Mouse (Mus musculus): ENCODE measurements around the gene Zfp260. TPM values are rescaled to one million over a fixed set of nuclear protein-coding genes. Genes with fewer than 3 reads are reported as not detected.

Gene Zfp260
- polyA plus RNA-seq, 1 experiment from 2014 or later: 117 TPM

DNA sequence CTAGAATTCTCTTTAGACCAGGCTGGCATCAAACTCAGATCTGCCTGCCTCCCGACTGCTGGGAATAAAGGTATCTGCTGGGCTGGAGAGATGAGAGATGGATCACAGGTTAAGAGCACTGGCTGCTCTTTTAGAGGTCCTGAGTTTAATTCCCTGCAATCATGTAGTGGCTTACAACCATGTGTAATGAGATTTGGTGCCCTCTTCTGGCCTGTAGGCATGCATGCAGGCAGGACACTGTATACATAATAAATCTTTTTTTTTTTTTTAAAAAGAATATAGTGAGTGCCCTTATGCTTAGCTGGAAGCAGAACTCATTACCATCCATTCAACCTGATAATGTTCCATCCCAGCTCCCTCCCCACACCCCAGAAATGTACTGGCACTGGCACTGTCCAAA, 59.5 kb downstream of the Zfp260 start:
- H3K27me3 ChIP-seq (ENCODE audit: control insufficient read depth, insufficient read depth, low read depth, low read length): no peaks in the 10 kb centered on the region
- H3K4me2 ChIP-seq (ENCODE audit: low read depth, low read length): no peak overlapping the region
- H3K9ac ChIP-seq (ENCODE audit: low read length): no peak overlapping the region
- no peaks in the 10 kb centered on the region for H3K4me1 ChIP-seq (replicated peaks; ENCODE audit: control insufficient read depth, insufficient read depth, low read length)
- peaks cover 75% of the 10 kb centered on the region for H3K9me3 ChIP-seq (ENCODE audit: control insufficient read depth, low read length)
- no peak overlapping the region for H3K4me3 ChIP-seq (ENCODE audit: low read length)
- H3K36me3 ChIP-seq (ENCODE audit: control insufficient read depth, insufficient read depth, low read length): peaks cover 62% of the 10 kb centered on the region
- no peak for ATAC-seq (ENCODE audit: low read depth)
- 96% methylated on average over 1 of the region's 1 CpGs for WGBS
- H3K27ac ChIP-seq (ENCODE audit: low read length): no peak overlapping the region

DNA sequence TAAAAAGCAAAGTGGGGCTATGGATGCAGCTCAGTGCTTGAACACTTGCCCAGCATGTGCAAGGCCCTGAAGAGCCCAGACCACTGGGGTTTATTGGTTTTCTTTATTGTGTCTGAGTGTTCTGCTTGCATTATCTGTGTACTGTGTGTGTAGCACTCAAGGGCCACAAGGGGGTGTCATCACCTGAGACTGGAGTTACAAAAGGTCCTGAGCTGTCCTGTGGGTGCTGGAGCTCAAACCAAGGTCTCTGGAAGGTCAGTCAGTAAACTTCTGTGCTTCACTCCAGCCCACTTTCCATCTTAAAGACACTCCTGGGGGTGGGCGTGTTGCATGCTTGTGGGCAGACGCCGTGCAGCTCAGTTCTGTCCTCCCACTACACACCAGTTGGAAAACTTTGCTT, 60.9 kb downstream of the Zfp260 start:
- Histone ChIP-seq H3K4me1 (replicated peaks; ENCODE audit: control insufficient read depth, insufficient read depth, low read length) (no peaks in the 10 kb centered on the region), H3K36me3 (ENCODE audit: control insufficient read depth, insufficient read depth, low read length) (peaks cover 66% of the 10 kb centered on the region)
- 96% methylated on average over 3 of the region's 3 CpGs for whole genome bisulfite sequencing

More for the DNA sequence above, 60.9 kb downstream of the Zfp260 start:
- H3K4me2 ChIP-seq (ENCODE audit: low read depth, low read length): no peak overlapping the region
- H3K27ac ChIP-seq (ENCODE audit: low read length): no peak overlapping the region
- H3K9ac ChIP-seq (ENCODE audit: low read length): no peak overlapping the region
- no peak for ATAC-seq (ENCODE audit: low read depth)
- peaks cover 73% of the 10 kb centered on the region for H3K9me3 ChIP-seq (ENCODE audit: control insufficient read depth, low read length)
- no peaks in the 10 kb centered on the region for H3K27me3 ChIP-seq (ENCODE audit: control insufficient read depth, insufficient read depth, low read depth, low read length)
- H3K4me3 ChIP-seq (ENCODE audit: low read length): no peak overlapping the region

Small RNAs within 50 kb of the gene (microRNA-seq; reads per million reads assigned to microRNA genes)
- not detected for gene Gm23368

Other genes starting within 250 kb of the Zfp260 start
- gene Zfp940, start 241.1 kb upstream of the Zfp260 start, polyA plus RNA-seq (2015; fragmentation: Nextera tagmentation; extraction: Ambion mirVana): 4.9 and 5.0 TPM in 2 replicates
- 6.7 and 8.2 TPM in 2 replicates for gene Zfp420, start 234.8 kb upstream of the Zfp260 start, polyA plus RNA-seq (2015; fragmentation: Nextera tagmentation; extraction: Ambion mirVana)
- 9.3 and 9.7 TPM in 2 replicates for gene Zfp27, start 188.2 kb upstream of the Zfp260 start, polyA plus RNA-seq (2015; fragmentation: Nextera tagmentation; extraction: Ambion mirVana)
- gene Zfp383, start 186.6 kb upstream of the Zfp260 start, polyA plus RNA-seq (2015; fragmentation: Nextera tagmentation; extraction: Ambion mirVana): 4.4 and 4.6 TPM in 2 replicates
- gene Zfp74, start 140.7 kb upstream of the Zfp260 start, polyA plus RNA-seq (2015; fragmentation: Nextera tagmentation; extraction: Ambion mirVana): 9.5 and 9.9 TPM in 2 replicates
- gene Zfp568, start 110.8 kb upstream of the Zfp260 start, polyA plus RNA-seq (2015; fragmentation: Nextera tagmentation; extraction: Ambion mirVana): 12.3 and 13.8 TPM in 2 replicates
- gene Zfp14, start 43.4 kb upstream of the Zfp260 start, polyA plus RNA-seq (2015; fragmentation: Nextera tagmentation; extraction: Ambion mirVana): 3.7 and 4.3 TPM in 2 replicates
- 4.7 and 5.0 TPM in 2 replicates for gene Zfp82, start 21.9 kb upstream of the Zfp260 start, polyA plus RNA-seq (2015; fragmentation: Nextera tagmentation; extraction: Ambion mirVana)
- 1.2 and 1.5 TPM in 2 replicates for gene Gm26920, start 4.4 kb upstream of the Zfp260 start, polyA plus RNA-seq (2015; fragmentation: Nextera tagmentation; extraction: Ambion mirVana)
- gene Zfp566, start 4.2 kb upstream of the Zfp260 start, polyA plus RNA-seq (2015; fragmentation: Nextera tagmentation; extraction: Ambion mirVana): 6.9 and 7.6 TPM in 2 replicates
- 11.6 and 14.3 TPM in 2 replicates for gene Zfp382, start 27.2 kb downstream of the Zfp260 start, polyA plus RNA-seq (2015; fragmentation: Nextera tagmentation; extraction: Ambion mirVana)
- 13.7 and 14.8 TPM in 2 replicates for gene Zfp146, start 75.0 kb downstream of the Zfp260 start, polyA plus RNA-seq (2015; fragmentation: Nextera tagmentation; extraction: Ambion mirVana)
- 17.1 and 20.2 TPM in 2 replicates for gene Cox7a1, start 89.4 kb downstream of the Zfp260 start, polyA plus RNA-seq (2015; fragmentation: Nextera tagmentation; extraction: Ambion mirVana)
- 91.2 and 99.5 TPM in 2 replicates for gene Capns1, start 104.0 kb downstream of the Zfp260 start, polyA plus RNA-seq (2015; fragmentation: Nextera tagmentation; extraction: Ambion mirVana)
- gene Polr2i, start 137.2 kb downstream of the Zfp260 start, polyA plus RNA-seq (2015; fragmentation: Nextera tagmentation; extraction: Ambion mirVana): 146 and 152 TPM in 2 replicates
- gene Tbcb, start 137.5 kb downstream of the Zfp260 start, polyA plus RNA-seq (2015; fragmentation: Nextera tagmentation; extraction: Ambion mirVana): 156 and 161 TPM in 2 replicates
- 0.30 TPM in 1 of 2 replicates, not detected in the other for gene Ovol3, start 140.9 kb downstream of the Zfp260 start, polyA plus RNA-seq (2015; fragmentation: Nextera tagmentation; extraction: Ambion mirVana)
- 0.48 and 0.83 TPM in 2 replicates for gene Thap8, start 185.3 kb downstream of the Zfp260 start, polyA plus RNA-seq (2015; fragmentation: Nextera tagmentation; extraction: Ambion mirVana)
- 11.8 and 12.2 TPM in 2 replicates for gene Wdr62, start 185.6 kb downstream of the Zfp260 start, polyA plus RNA-seq (2015; fragmentation: Nextera tagmentation; extraction: Ambion mirVana)
- 15.9 and 20.7 TPM in 2 replicates for gene Clip3, start 197.0 kb downstream of the Zfp260 start, polyA plus RNA-seq (2015; fragmentation: Nextera tagmentation; extraction: Ambion mirVana)
- gene Alkbh6, start 213.9 kb downstream of the Zfp260 start, polyA plus RNA-seq (2015; fragmentation: Nextera tagmentation; extraction: Ambion mirVana): 82.1 and 84.4 TPM in 2 replicates
- gene Syne4, start 220.0 kb downstream of the Zfp260 start, polyA plus RNA-seq (2015; fragmentation: Nextera tagmentation; extraction: Ambion mirVana): 32.5 and 33.6 TPM in 2 replicates
- gene E130208F15Rik, start 227.0 kb downstream of the Zfp260 start, polyA plus RNA-seq (2015; fragmentation: Nextera tagmentation; extraction: Ambion mirVana): 0.38 TPM in 1 of 2 replicates, not detected in the other
- gene Sdhaf1, start 229.1 kb downstream of the Zfp260 start, polyA plus RNA-seq (2015; fragmentation: Nextera tagmentation; extraction: Ambion mirVana): 14.5 and 15.8 TPM in 2 replicates